Mouse (Mus musculus) liver, embryonic 14 days (tissue): ENCODE measurements around the gene Slc6a11. TPM values are rescaled to one million over a fixed set of nuclear protein-coding genes. Genes with fewer than 3 reads are reported as not detected.

ENCODE experiments used
- polyA plus RNA-seq: library from polyadenylated mRNA; depleted of rRNA; stranded (reverse); fragments of >200 nt; gene quantifications from 2 replicates; pipeline ENCODE4 v1.2.3, GENCODE M21; 2012; rRNA removed

Slc6a11 gene
- 0.01 TPM in 1 of 2 replicates, not detected in the other for polyA plus RNA-seq

DNA sequence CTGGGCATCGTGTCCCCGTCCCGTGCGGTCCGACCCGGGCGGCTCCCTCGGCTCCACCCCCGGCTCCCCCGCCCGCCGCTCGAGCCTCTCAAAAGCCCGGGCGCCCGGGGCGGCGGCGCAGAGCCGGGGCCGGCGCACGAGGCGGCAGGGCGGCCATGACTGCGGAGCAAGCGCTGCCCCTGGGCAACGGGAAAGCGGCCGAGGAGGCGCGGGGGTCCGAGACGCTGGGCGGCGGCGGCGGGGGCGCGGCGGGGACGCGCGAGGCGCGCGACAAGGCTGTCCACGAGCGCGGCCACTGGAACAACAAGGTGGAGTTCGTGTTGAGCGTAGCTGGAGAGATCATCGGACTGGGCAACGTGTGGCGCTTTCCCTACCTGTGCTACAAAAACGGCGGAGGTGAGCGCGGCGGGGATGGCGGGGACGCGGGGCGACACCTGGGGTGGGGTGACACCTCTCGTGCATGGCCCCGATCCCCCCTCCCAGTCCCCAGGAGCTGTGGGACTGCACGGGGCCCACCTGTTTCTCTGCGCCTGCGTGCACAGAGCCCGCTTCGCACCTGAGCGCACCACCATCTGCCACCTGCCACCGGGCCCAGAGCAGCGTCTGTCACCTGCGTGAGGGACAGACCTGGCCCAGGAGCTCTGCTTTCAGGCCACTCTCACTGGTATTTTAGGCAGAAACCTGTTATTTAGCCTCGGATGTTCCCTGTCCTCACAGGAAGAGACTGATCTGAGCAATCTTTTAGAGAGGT lies at the start of gene Slc6a11:
TSS of gene Slc6a11 (plus strand) at position 120 of the 751 bp plus-strand sequence.

DNA sequence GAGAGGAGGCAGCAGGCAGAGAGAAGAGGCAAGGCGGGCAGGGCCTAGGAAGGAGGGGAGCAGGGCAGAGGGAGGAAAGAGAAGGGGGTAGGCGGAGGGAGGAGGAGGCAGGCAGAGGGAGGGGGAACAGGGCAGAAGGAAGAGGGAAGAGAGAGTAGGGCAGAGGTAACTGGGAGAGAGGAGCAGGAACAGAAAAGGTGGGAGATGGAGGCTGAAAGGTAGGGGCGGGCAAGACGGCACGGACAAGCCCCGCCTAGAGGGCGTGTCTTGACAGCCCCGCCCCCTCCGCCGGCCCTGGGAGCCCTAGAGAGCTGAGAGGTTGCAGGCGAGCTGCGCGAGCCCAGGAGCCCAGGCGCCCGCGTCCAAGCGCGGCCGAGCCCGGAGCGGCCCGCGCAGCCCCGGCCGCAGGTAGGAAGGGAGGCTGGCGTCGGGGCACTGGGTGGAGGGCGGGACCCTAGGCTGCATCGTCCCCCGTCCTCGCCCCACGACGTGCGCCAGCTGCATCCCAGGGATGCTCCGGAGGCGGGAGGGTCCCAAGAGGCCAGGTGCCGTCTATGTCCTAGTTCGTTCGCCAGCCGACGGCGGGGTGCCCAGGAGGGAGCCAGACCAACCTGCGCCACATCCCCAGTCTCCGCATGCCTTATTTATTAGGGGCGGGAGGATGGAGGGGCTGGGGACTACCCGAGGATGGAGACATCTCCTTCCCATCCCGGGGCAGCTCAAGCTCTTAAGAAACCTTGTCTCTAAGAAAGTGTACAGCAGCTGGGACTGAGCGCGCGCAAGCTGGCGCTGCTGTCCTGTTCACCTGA lies 151.6 kb downstream of the Slc6a11 start, which contains the start of gene Slc6a1:
TSS of gene Slc6a1 (plus strand) at position 167 of the 809 bp plus-strand sequence.

Other genes starting within 250 kb of the Slc6a11 start
- gene Atp2b2, start 88.6 kb upstream of the Slc6a11 start, polyA plus RNA-seq: 0.45 and 0.62 TPM in 2 replicates
- 0.01 TPM in 2 replicates for gene Slc6a1, start 151.4 kb downstream of the Slc6a11 start, polyA plus RNA-seq